Mouse (Mus musculus): ENCODE results near the gene Flot2. TPM values are rescaled to one million over a fixed set of nuclear protein-coding genes. Genes with fewer than 3 reads are reported as not detected.

Flot2 gene
- polyA plus RNA-seq, 1 experiment from 2014 or later: 31.7 TPM

DNA sequence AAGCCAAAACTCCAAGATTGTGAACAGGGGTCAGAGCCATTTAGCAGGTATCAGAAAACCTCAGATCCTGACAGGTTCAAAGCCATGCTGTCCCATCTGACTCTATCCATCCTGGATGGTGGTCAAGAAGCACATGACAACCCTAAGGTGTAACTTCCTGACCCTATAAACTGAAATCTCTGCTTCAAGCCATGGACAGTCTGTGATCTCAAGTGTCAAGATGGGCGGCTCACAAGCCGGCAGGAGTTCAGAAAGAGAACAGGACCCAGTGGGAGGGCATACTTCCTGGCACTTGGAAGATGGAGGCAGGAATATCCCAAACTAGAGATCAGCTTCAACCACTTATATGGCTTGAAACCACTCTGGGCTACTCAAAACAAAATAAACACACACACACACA is 28.9 kb downstream of the Flot2 start:
- H3K27ac ChIP-seq: peak overlapping the region; percentile 100
- H3K36me3 ChIP-seq: peaks cover 7% of the 10 kb centered on the region; the same call in 1 of the 2 replicates
- WGBS (ENCODE audit: insufficient replicate concordance): 70% methylated on average over 2 of the region's 2 CpGs
- no peak for ATAC-seq
- peak overlapping the region; percentile 50 for H3K4me2 ChIP-seq
- peaks cover 98% of the 10 kb centered on the region for H3K4me1 ChIP-seq
- H3K9me3 ChIP-seq (replicated peaks): no peaks in the 10 kb centered on the region
- no peak overlapping the region for H3K4me3 ChIP-seq
- no peaks in the 10 kb centered on the region for H3K27me3 ChIP-seq (replicated peaks)
- peak overlapping the region; percentile 81 for H3K9ac ChIP-seq

DNA sequence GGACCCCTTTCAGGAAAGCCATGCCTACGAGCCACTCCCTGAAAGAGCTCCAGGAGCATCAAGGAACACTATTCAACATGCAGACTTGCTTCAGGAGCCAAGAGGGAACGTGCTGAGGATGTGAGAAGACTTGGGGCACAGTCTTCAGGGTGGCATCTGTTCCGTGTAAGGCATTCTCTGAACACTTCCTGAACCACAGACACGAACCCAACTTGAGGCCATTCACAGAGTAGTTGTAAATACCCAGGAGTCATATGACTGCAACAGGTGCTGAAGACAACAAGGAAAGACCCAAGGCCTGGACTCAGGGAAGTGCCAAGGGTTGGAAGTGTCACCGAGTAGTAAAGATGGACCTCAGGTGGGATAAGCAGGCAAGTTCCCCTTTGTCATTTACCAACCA is 29.8 kb downstream of the Flot2 start:
- Histone ChIP-seq H3K4me1 (peaks cover 97% of the 10 kb centered on the region), H3K27me3 (replicated peaks) (no peaks in the 10 kb centered on the region), H3K9me3 (replicated peaks) (no peaks in the 10 kb centered on the region), H3K27ac (peak overlapping the region; percentile 100), H3K4me3 (no peak overlapping the region), H3K4me2 (peak overlapping the region; percentile 50), H3K9ac (peak overlapping the region; percentile 81), H3K36me3 (peaks cover 14% of the 10 kb centered on the region)
- ATAC-seq: no peak
- 65% methylated on average over 5 of the region's 5 CpGs for WGBS (ENCODE audit: insufficient replicate concordance)

DNA sequence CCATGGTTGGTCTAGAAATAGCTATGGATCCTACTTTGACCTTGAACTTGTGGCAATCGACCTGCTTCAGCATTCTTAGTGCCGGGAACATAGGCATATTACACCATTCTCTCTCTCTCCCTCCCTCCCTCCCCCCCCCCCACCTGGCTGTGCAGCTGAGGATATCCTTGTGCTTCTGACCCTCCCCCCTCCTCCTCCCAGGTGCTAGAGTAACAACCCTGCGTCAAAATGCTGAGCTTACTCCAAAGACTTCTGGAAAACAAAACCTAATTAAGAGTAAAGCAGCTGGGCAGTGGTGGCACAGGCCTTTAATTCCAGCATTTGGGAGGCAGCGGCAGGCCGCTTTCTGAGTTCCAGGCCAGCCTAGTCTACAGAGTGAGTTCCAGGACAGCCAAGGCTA is 31.4 kb downstream of the Flot2 start:
- Histone ChIP-seq H3K4me3 (peak overlapping the region; percentile 34), H3K4me2 (peak overlapping the region; percentile 81), H3K9ac (peak overlapping the region; percentile 81), H3K9me3 (replicated peaks) (no peaks in the 10 kb centered on the region), H3K27me3 (replicated peaks) (no peaks in the 10 kb centered on the region), H3K4me1 (peaks cover 86% of the 10 kb centered on the region), H3K27ac (peak overlapping the region; percentile 100), H3K36me3 (peaks cover 29% of the 10 kb centered on the region)
- 25% methylated on average over 5 of the region's 5 CpGs for WGBS (ENCODE audit: insufficient replicate concordance)
- no peak for ATAC-seq

DNA sequence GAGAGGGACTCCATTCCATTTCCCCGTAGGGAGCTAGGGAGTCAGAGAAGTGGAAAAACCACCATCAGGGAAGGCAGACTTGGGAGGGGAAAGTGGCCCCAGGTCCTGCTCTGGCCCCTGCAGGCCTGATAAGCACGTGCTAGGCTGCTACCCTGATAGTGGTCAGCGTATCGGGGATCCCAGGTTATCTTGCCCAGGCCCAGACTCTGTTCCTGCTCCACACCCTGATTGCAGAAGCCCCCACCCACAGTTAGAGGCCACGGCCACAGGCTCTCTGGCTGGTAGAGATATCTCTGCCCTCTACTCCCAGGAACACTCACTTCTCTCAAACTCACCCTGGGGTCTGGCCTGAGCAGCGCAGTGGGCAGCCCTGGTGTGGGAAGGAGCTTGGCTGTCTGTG is 31.9 kb downstream of the Flot2 start:
- H3K4me1 ChIP-seq: peaks cover 85% of the 10 kb centered on the region
- peak; percentile 73 for ATAC-seq
- H3K4me2 ChIP-seq: peak overlapping the region; percentile 81
- H3K9me3 ChIP-seq (replicated peaks): no peaks in the 10 kb centered on the region
- H3K4me3 ChIP-seq: peak overlapping the region; percentile 73
- peak overlapping the region; percentile 100 for H3K27ac ChIP-seq
- H3K27me3 ChIP-seq (replicated peaks): no peaks in the 10 kb centered on the region
- WGBS (ENCODE audit: insufficient replicate concordance): 29% methylated on average over 6 of the region's 6 CpGs
- H3K36me3 ChIP-seq: peaks cover 34% of the 10 kb centered on the region
- peak overlapping the region; percentile 93 for H3K9ac ChIP-seq

DNA sequence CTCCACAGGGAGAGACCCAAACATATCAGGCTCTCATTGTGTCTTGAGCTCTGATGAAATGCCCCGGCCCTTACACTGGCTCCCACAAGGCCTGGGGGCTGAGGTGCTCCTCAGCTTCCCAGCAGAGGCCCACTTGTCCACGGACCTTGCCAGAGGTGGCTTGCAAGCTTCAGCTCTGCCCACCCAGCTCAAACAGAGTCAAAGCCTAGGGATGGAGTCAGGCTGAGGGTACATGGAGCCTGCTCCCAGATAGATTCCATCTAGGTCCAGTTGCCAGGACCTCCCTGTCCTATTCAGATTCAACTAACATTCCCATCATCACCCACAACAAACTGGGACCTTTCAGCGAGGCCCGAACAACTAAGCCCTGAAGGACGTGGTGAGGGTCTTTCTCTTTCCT is 34.2 kb downstream of the Flot2 start:
- Histone ChIP-seq H3K36me3 (peaks cover 57% of the 10 kb centered on the region), H3K4me1 (peaks cover 83% of the 10 kb centered on the region), H3K4me2 (peak overlapping the region; percentile 81), H3K27ac (peak overlapping the region; percentile 100), H3K27me3 (replicated peaks) (no peaks in the 10 kb centered on the region), H3K9me3 (replicated peaks) (no peaks in the 10 kb centered on the region), H3K9ac (peak overlapping the region; percentile 93), H3K4me3 (peak overlapping the region; percentile 73)
- 32% methylated on average over 5 of the region's 5 CpGs for WGBS (ENCODE audit: insufficient replicate concordance)
- ATAC-seq: no peak

DNA sequence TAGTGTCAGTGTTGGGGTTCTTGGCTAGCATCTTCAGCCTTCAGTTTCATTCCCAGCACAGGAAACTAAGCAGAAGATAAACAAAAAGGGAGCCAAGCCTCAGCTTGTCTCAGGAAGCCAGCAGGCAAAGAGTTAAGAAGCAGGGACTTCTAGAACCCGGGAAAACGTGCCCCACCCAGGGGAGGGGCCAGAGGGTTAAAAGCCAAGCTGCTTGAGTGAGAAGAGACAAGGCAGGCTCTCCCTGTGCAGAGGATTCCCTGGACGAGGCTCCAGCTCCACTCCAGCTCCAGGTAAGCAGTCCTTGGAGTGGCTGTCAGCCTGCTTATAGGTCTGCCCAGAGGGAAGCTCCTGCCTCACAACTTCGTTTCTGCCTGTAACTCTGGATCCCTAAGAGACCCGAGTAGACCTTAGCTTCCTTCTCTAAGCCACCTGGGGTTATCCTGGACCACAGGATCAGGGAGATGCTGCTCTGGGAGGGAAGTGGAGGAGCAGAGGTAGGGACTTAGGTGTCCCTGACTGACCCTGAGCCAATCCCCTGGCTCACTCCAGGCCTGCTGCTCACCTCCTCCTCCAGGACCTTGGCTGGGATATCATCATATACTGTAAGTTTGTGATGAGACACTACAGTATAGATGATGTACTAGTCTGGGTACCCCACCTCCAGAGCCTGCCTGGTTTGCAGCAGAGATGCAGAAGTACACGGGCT is 34.8 kb downstream of the Flot2 start:
- Histone ChIP-seq H3K4me1 (peaks cover 78% of the 10 kb centered on the region), H3K27ac (peak overlapping the region; percentile 100), H3K9ac (peak overlapping the region; percentile 93), H3K9me3 (replicated peaks) (no peaks in the 10 kb centered on the region), H3K27me3 (replicated peaks) (no peaks in the 10 kb centered on the region), H3K4me2 (peak overlapping the region; percentile 81), H3K4me3 (peak overlapping the region; percentile 73), H3K36me3 (peaks cover 63% of the 10 kb centered on the region)
- WGBS (ENCODE audit: insufficient replicate concordance): 12% methylated on average over 6 of the region's 6 CpGs
- peak; percentile 30 for ATAC-seq

DNA sequence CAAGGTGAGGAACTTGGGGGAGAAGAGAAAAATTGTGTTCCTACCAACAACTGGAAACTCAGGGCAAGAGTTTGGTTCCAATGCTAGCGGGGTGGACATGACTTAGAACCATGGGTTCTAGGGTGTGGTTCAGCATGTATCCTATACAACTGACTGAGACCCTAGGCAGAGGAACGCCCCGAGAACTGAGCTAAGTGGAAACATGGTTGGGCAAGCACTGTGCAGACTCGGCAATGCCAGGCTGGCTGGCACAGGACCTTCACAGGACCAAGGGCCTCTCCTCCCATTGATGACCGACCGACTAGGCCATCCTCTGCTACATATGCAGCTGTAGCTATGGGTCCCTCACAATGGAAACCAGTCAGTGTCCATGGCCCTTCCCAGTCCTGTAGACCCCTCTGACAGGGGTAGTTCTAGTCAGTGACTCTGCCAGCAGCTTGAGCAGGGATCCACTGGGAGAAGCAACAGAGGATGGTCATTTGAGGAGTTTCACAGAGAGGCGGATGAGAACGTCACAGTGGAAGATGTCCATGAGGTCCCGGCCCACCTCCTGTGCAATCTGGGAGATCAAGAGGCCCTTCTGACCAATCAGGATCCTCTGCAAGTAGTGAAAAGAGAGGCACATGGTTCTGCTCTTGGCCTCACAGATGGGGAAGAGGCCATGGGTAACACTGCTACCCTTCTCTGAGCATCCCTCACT is 36.0 kb downstream of the Flot2 start:
- ATAC-seq: peak; percentile 76
- WGBS (ENCODE audit: insufficient replicate concordance): 41% methylated on average over 9 of the region's 9 CpGs
- H3K4me2 ChIP-seq: peak overlapping the region; percentile 81
- peak overlapping the region; percentile 73 for H3K4me3 ChIP-seq
- H3K9me3 ChIP-seq (replicated peaks): no peaks in the 10 kb centered on the region
- peaks cover 72% of the 10 kb centered on the region for H3K4me1 ChIP-seq
- peak overlapping the region; percentile 100 for H3K27ac ChIP-seq
- H3K36me3 ChIP-seq: peaks cover 71% of the 10 kb centered on the region
- no peaks in the 10 kb centered on the region for H3K27me3 ChIP-seq (replicated peaks)
- peak overlapping the region; percentile 93 for H3K9ac ChIP-seq

DNA sequence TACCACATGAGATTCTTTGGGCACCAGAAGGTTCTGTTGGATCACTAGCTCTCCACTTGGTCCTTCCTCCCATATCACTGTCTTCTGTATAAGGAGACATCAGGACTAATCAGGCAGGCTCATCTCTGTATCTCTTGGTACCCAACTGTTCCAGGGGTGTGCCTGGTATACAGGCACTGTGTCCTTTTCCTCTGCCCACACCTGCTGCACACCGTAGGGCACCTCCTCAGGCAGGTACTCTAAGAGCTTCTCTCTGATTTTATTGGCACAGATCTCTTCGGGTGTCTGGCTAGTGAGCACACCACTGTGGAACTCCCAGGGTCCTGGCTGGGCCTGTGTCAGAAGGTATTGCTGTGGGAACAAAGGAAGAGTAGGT is 36.5 kb downstream of the Flot2 start:
- no peaks in the 10 kb centered on the region for H3K27me3 ChIP-seq (replicated peaks)
- WGBS (ENCODE audit: insufficient replicate concordance): 47% methylated on average over 2 of the region's 2 CpGs
- H3K4me3 ChIP-seq: peak overlapping the region; percentile 73
- peaks cover 72% of the 10 kb centered on the region for H3K4me1 ChIP-seq
- H3K9me3 ChIP-seq (replicated peaks): no peaks in the 10 kb centered on the region
- peak overlapping the region; percentile 100 for H3K27ac ChIP-seq
- H3K9ac ChIP-seq: peak overlapping the region; percentile 93
- H3K4me2 ChIP-seq: peak overlapping the region; percentile 81
- ATAC-seq: peak; percentile 59
- peaks cover 71% of the 10 kb centered on the region for H3K36me3 ChIP-seq

DNA sequence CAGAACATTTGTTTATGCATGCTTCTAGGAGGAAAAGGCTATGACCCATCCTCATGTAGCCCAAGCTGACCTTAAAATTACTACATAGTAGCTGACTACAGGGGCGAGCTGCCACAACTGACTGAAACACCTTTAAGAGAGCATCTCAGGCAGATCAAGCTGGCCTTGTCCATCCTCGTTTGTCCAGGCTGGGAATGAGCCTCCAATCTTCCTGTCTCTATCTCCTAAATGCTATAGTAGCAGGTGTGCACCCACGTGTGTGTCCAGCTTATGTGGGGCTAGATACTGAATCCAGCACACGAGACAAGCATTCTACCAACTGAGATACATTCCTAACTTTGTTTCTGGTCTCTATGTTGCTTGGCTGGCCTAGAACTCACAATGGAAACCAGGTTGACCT is 36.9 kb downstream of the Flot2 start:
- peak overlapping the region; percentile 93 for H3K9ac ChIP-seq
- H3K9me3 ChIP-seq (replicated peaks): no peaks in the 10 kb centered on the region
- H3K4me2 ChIP-seq: peak overlapping the region; percentile 81
- no peaks in the 10 kb centered on the region for H3K27me3 ChIP-seq (replicated peaks)
- peak overlapping the region; percentile 73 for H3K4me3 ChIP-seq
- peaks cover 71% of the 10 kb centered on the region for H3K36me3 ChIP-seq
- no peak for ATAC-seq
- peaks cover 72% of the 10 kb centered on the region for H3K4me1 ChIP-seq
- H3K27ac ChIP-seq: peak overlapping the region; percentile 100
- 51% methylated on average over 4 of the region's 4 CpGs for WGBS (ENCODE audit: insufficient replicate concordance)

DNA sequence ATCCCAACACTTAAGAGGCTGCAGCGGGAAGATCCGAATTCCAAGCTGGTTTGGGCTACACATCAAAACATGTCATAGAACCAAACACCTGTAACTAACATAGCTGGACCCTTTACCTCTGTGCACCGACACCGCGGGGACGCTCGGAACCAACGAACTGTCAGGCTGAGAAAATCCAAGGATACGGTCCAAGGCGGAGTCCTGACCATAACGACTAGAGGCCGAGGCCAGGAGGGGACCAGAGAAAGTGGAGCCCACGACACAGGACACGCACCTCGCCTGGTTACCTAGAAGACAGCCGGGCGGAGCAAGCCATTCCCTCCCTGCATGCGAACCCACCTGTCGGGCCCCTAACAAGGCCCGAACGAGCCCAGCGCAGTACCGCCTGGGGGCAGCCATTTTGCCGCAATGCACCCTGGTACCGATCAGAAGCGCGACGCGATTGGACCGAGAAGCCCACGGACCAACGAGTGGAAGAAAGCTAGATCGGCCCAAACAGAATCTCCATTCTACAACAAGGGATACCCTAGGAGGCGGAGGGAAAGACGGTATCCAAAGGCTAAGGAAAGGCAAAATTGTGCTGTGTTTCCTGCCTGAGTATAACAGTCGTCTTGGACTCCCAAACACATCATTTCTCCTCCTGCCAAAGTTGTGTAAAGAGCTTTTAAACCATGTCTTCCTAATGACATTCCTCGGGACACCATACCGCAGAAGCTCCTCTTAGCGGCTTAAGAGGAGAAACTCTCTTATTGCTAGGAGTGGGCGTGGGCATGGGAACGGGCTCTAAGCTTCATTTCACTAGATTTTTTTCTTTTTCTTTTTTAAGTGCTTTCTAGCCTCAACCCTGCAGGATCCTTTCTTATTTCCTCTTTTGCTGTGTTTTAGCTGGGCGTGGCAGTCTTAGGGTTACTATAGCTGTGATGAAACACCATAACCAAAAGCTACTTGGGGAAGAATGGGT is 42.5 kb downstream of the Flot2 start, which contains the start of gene Eral1:
Gene Eral1 (minus strand): TSS at position 423 of the 961 bp plus-strand sequence.
- Histone ChIP-seq H3K4me3 (peak within 1 kb of the TSS; percentile 71), H3K9me3 (replicated peaks) (no peaks in the 10 kb centered on the region), H3K9ac (peak within 1 kb of the TSS; percentile 77), H3K27ac (peak within 1 kb of the TSS; percentile 83), H3K4me2 (peak within 1 kb of the TSS; percentile 79), H3K4me1 (peaks cover 51% of the 10 kb centered on the region), H3K27me3 (replicated peaks) (no peaks in the 10 kb centered on the region), H3K36me3 (peaks cover 31% of the 10 kb centered on the region)
- ATAC-seq: peak; percentile 90
- WGBS (ENCODE audit: insufficient replicate concordance): under 1% methylated on average over 42 of the region's 42 CpGs

DNA sequence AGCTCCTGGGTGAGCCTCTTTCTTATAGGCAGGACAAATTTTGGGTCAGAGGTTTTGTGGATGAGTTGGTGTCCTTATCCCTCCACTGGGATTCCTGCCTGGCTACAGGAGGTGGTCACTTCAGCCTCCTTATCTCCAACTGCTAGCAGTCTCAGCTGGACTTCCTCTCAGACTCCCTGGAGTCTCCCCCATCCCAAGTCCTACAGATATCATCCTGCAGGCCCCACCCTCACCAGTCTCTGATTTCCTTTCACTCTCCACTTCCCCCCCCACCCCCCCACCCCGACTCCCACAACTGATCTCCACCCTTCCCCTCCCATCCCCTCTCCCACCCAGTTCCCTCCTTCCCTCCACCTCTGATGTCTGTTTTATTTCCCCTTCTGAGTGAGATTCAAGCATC is 45.9 kb downstream of the Flot2 start:
- no peak overlapping the region for H3K9ac ChIP-seq
- no peaks in the 10 kb centered on the region for H3K27me3 ChIP-seq (replicated peaks)
- H3K4me2 ChIP-seq: no peak overlapping the region
- no peaks in the 10 kb centered on the region for H3K9me3 ChIP-seq (replicated peaks)
- peaks cover 34% of the 10 kb centered on the region for H3K4me1 ChIP-seq
- WGBS (ENCODE audit: insufficient replicate concordance): 0% methylated on average over 1 of the region's 1 CpGs
- H3K36me3 ChIP-seq: no peaks in the 10 kb centered on the region
- ATAC-seq: no peak
- H3K4me3 ChIP-seq: no peak overlapping the region
- H3K27ac ChIP-seq: no peak overlapping the region

Data from liver, embryonic 12.5 days (tissue).